Mouse (Mus musculus) MEL (cell line): ENCODE results near the gene Gm9745. TPM values are rescaled to one million over a fixed set of nuclear protein-coding genes. Genes with fewer than 3 reads are reported as not detected.
"Not testable (repeated sequence)": the region's sequence is repeated elsewhere in the genome, so short reads cannot be mapped to it uniquely, and the experiment has no call there.

Source experiments
- DNase-seq: peaks from one replicate; pipeline ENCODE4 v3.0.0; 2011; ENCODE audit warnings: low read depth, low spot score
- H3K27ac ChIP-seq: 2 replicates; pipeline ENCODE4 v1.5.1; 2012; ENCODE audit warnings: low read depth, mild to moderate bottlenecking, control low read depth, low read length, moderate library complexity; ENCODE audit not compliant: control insufficient read depth
- H3K27me3 ChIP-seq, 2 experiments: fragments of 150-350 bp in 1 of 2; sonication (generic) in 1 of 2; 2 replicates each; pipeline ENCODE4 v1.6.1; 2012; ENCODE audit warnings: low read length in 2 of 2, mild to moderate bottlenecking in 2 of 2, improper control_type of control experiment in 1 of 2, moderate library complexity in 1 of 2; ENCODE audit not compliant: insufficient read depth in 2 of 2, control insufficient read depth in 1 of 2
- H3K36me3 ChIP-seq, 2 experiments: 2 replicates each; pipeline ENCODE4 v1.6.1; 2012 to 2014; ENCODE audit warnings: low read length in 2 of 2, improper control_type of control experiment in 1 of 2, inconsistent platforms in 1 of 2, mild to moderate bottlenecking in 1 of 2; ENCODE audit not compliant: insufficient read depth in 2 of 2, control insufficient read depth in 1 of 2
- H3K4me1 ChIP-seq, 2 experiments: fragments of 150-350 bp in 1 of 2; sonication (generic) in 1 of 2; 2 replicates each; pipeline ENCODE4 v1.6.1; 2012; ENCODE audit warnings: low read length in 2 of 2, improper control_type of control experiment in 1 of 2, mild to moderate bottlenecking in 1 of 2; ENCODE audit not compliant: insufficient read depth in 2 of 2, control insufficient read depth in 1 of 2
- H3K4me3 ChIP-seq, 2 experiments: fragments of 150-350 bp in 1 of 2; sonication (generic) in 1 of 2; 2 replicates each; pipeline ENCODE4 v1.5.1; 2012; ENCODE audit warnings: low read depth in 2 of 2, low read length in 2 of 2, mild to moderate bottlenecking in 2 of 2, moderate library complexity in 2 of 2, control low read depth in 1 of 2, improper control_type of control experiment in 1 of 2; ENCODE audit not compliant: control insufficient read depth in 1 of 2, insufficient read depth in 1 of 2
- H3K79me2 ChIP-seq: 2 replicates; pipeline ENCODE4 v1.6.1; 2012; ENCODE audit warnings: mild to moderate bottlenecking, low read length, moderate library complexity; ENCODE audit not compliant: control insufficient read depth, poor library complexity, insufficient read depth
- H3K9ac ChIP-seq: 2 replicates; pipeline ENCODE4 v1.6.1; 2012; ENCODE audit warnings: low read depth, mild to moderate bottlenecking, control low read depth, low read length, moderate library complexity; ENCODE audit not compliant: control insufficient read depth, poor library complexity, severe bottlenecking
- H3K9me3 ChIP-seq: fragments of 150-350 bp; sonication (generic); replicated peaks from 2 replicates; pipeline ENCODE4 v1.6.1; 2012; ENCODE audit warnings: mild to moderate bottlenecking, low read length, improper control_type of control experiment, moderate library complexity; ENCODE audit not compliant: insufficient read depth
- polyA plus RNA-seq, 2 experiments: library from polyadenylated mRNA; stranded (reverse) in 1 of 2; unstranded in 1 of 2; fragments of >175 nt in 1 of 2; fragments of >200 nt in 1 of 2; gene quantifications; 2 replicates each; pipeline versions ENCODE4 v1.2.1 to v1.2.4; 2012; ENCODE audit warnings: low replicate concordance in 2 of 2, low read depth in 1 of 2; ENCODE audit not compliant: insufficient read length in 2 of 2, insufficient read depth in 1 of 2, missing spikeins in 1 of 2
- total RNA-seq: library from RNA; depleted of rRNA; stranded (reverse); fragments of 300-350 nt; gene quantifications from 2 replicates; pipeline ENCODE4 v1.2.3, GENCODE M21; 2012

Gene Gm9745
- total and polyA plus RNA-seq, 3 experiments = not detected

DNA sequence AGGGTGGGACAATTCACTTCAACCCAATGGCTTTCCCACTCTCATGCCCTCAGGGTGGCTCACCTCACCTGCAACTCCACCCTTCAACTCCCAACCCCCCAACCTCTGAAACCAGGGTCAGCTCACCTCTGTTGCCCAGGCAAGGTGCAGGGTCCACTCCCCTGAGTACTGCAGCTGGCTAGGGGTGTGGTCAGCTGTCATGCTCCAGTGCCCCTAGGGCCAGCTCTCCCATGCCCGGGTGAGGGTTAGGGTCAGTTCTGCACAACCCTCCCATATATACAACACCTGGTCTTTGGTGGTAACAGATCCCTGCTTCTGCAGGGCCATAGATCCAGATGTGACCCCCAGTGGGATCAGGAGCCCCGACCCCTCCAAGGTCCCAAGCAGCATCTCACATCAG, 7.1 kb upstream of the Gm9745 start:
- H3K79me2 ChIP-seq, H3K4me1 ChIP-seq, DNase-seq, H3K4me3 ChIP-seq, H3K9me3 ChIP-seq, H3K27ac ChIP-seq, H3K27me3 ChIP-seq, H3K9ac ChIP-seq, H3K36me3 ChIP-seq: not testable (repeated sequence)

DNA sequence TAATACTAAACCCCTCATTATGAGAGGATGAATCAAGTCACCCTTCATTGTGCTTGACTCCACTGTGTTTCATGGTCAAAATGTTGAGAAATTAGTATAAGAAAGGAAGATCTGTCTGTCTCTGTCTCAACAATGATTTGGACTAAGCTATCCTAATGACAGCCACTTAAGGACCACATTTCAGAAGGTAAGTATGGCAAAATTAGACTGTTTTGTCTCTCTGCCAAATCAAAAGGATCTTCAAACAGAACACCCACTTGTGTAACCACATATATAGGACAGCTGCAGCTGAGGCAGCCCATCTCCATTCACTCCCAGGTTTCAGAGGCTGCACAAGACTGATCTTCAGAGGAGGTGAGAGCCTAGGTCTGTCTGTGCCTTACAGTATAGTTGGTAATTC, 4.5 kb upstream of the Gm9745 start, which contains the start of gene Idi2:
Gene Idi2, plus strand, starts transcription at position 301 of the 400 bp plus-strand sequence.
- H3K27ac ChIP-seq, H3K79me2 ChIP-seq, DNase-seq, H3K9me3 ChIP-seq, H3K4me3 ChIP-seq, H3K36me3 ChIP-seq, H3K27me3 ChIP-seq, H3K9ac ChIP-seq, H3K4me1 ChIP-seq: not testable (repeated sequence)

DNA sequence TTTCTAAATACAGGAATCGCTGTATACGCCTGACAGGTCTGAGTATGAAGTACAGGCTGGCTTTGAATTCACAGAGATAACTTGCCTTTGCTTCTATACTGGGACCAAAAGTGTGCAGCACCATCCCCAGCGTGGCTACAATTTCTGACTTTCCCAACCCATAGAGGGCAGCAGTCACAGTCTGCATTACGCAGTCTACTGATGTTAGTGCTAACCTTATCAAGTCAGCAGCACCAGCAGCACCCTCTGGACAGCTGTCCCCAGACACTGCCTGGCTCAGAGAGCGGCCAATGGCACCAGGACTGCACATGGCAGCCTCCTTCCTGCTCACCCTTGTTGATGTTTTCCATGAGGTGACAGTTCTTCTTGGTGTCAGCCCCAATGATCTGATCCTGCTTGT, 4.2 kb downstream of the Gm9745 start:
- H3K4me3 ChIP-seq, H3K4me1 ChIP-seq, H3K27me3 ChIP-seq, H3K79me2 ChIP-seq, H3K9ac ChIP-seq, H3K9me3 ChIP-seq, H3K36me3 ChIP-seq, H3K27ac ChIP-seq, DNase-seq: not testable (repeated sequence)

DNA sequence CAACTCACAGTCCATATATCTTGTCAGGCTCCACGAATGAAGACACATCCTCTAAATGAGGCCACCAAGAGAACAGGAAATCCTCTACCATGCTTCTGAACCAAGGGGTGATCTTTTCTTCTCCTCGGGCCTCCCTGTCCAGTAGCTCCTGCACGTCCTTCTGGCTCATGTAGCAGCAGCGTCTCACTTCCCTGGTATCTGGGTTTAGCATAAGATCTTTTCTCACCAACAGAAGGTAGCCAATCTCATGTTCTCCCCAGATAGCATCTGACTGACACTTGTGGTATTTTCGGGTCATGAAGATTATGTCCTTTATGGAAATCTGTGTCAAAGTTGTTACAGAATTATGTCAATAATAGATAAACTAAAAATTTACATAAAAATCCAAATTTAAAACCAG, 6.3 kb downstream of the Gm9745 start:
- H3K9me3 ChIP-seq, H3K36me3 ChIP-seq, H3K27me3 ChIP-seq, H3K9ac ChIP-seq, H3K79me2 ChIP-seq, H3K4me3 ChIP-seq, H3K27ac ChIP-seq, H3K4me1 ChIP-seq, DNase-seq: not testable (repeated sequence)

DNA sequence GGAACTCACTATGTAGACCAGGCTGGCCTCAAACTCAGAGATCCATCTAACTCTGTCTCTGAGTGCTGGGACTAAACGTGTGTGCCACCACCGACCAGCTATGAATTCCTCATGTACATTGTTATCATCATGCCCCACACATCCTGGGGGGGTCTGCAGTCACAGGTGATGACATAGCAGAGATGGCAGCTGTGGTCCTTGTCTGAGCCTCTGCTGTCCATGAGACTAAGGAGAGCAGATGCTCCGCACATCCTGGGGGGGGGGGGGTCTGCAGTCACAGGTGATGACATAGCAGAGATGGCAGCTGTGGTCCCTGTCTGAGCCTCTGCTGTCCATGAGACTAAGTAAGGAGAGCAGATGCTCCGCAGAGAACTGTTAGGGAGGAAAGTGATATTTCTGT, 6.9 kb downstream of the Gm9745 start:
- not testable (repeated sequence) for H3K4me1 ChIP-seq, H3K36me3 ChIP-seq, H3K9me3 ChIP-seq, H3K27ac ChIP-seq, H3K27me3 ChIP-seq, DNase-seq, H3K9ac ChIP-seq, H3K4me3 ChIP-seq, H3K79me2 ChIP-seq

DNA sequence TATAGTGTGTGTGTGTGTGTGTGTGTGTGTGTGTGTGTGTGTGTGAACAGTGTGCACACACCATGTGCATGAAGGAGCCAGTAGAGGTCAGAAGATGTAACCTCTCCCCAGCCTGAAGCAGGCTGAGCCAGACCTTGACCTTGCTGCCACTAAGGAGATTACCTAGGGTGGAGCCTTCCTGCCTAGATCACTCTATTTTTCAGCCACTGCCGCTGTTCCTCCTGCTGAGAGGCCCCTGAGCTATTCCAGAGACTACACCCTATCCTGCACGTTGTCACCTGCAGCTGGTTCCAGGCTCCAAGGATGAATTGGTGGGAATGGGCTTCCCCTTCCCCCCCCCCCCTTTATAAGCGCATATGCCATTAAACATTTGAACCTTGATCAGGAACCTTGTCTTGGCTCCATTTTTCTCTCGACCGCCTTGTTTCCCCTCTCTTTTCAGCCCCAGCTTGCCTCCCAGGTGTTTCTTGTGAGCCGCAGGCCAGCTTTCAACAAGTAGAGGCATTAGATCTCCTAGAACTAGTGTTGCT, 10.4 kb downstream of the Gm9745 start:
- not testable (repeated sequence) for H3K36me3 ChIP-seq, H3K27ac ChIP-seq, H3K79me2 ChIP-seq, H3K4me3 ChIP-seq, H3K4me1 ChIP-seq, H3K27me3 ChIP-seq, H3K9me3 ChIP-seq, H3K9ac ChIP-seq, DNase-seq
